Mouse (Mus musculus): ENCODE measurements around the gene Rpl3.

Rpl3 gene

GRCm38 (mm10) chr15:80101503-80101902 is 9.8 kb upstream of the Rpl3 start:
- ChIA-PET CTCF (interaction anchor here in 2 of 4 experiments (0.6 to 4.0 kb wide), 5 partner anchors 11 to 1277 kb away, joined by 3 to 24 read pairs (median 4); partner anchors contain the start of genes Rpl3 (in 1 of the 2) and Syngr1 (in 1 of the 2)), POLR2A (interaction anchor here (0.5 to 33.8 kb wide), 19 partner anchors 3 to 754 kb away, joined by 3 to 1070 read pairs (median 12); partner anchors contain the start of genes Rpl3 (in 3 of the 4), Syngr1 (in 3 of the 4), Atf4 (in 2 of the 4) and Mief1 (in 2 of the 4))

GRCm38 (mm10) chr15:80100871-80101270 is 9.2 kb upstream of the Rpl3 start:
- CTCF ChIA-PET, result interaction anchor here in 2 of 4 experiments (0.6 to 4.0 kb wide), 3 partner anchors 10 to 123 kb away, joined by 3 to 24 read pairs (median 12); partner anchors contain the start of genes Rpl3 (in 1 of the 2) and Syngr1 (in 1 of the 2)
- POLR2A ChIA-PET, result interaction anchor here (0.5 to 33.8 kb wide), 24 partner anchors 2 to 390 kb away, joined by 3 to 1070 read pairs (median 10); partner anchors contain the start of genes Rpl3 (in 3 of the 4), Syngr1 (in 3 of the 4), Atf4 (in 2 of the 4) and Mief1 (in 2 of the 4)

- ChIA-PET POLR2A (interaction anchor here (0.5 to 33.8 kb wide), 36 partner anchors 1 to 410 kb away, joined by 3 to 1070 read pairs (median 4); partner anchors contain the start of genes Rpl3 (in 3 of the 4), Syngr1 (in 3 of the 4), Atf4 (in 2 of the 4) and Tab1 (in 2 of the 4)), CTCF (interaction anchor here in 2 of 4 experiments (0.8 to 4.0 kb wide), 6 partner anchors 9 to 160 kb away, joined by 3 to 24 read pairs (median 6); partner anchors contain the start of genes Rpl3 (in 1 of the 2), Syngr1 (in 1 of the 2) and Tab1 (in 1 of the 2))
Observed at GRCm38 (mm10) chr15:80100196-80100595, 8.5 kb upstream of the Rpl3 start.

- ChIA-PET POLR2A (interaction anchor here (0.6 to 33.8 kb wide), 42 partner anchors 1 to 848 kb away, joined by 3 to 1070 read pairs (median 5); partner anchors contain the start of genes Rpl3 (in 3 of the 4), Syngr1 (in 3 of the 4), Atf4 (in 2 of the 4) and Mief1 (in 2 of the 4)), CTCF (interaction anchor here in 3 of 4 experiments (0.5 to 4.0 kb wide), 12 partner anchors 8 to 645 kb away, joined by 3 to 24 read pairs (median 3); partner anchors contain the start of genes Mief1 (in 1 of the 3), Rpl3 (in 1 of the 3), Syngr1 (in 1 of the 3) and Tab1 (in 1 of the 3))
Observed at GRCm38 (mm10) chr15:80099477-80099876, 7.8 kb upstream of the Rpl3 start.

GRCm38 (mm10) chr15:80098809-80099208 is 7.1 kb upstream of the Rpl3 start:
- ChIA-PET POLR2A (interaction anchor here in 3 of 4 experiments (0.6 to 33.8 kb wide), 30 partner anchors 0 to 408 kb away, joined by 3 to 1070 read pairs (median 6); partner anchors contain the start of genes Rpl3 (in 3 of the 3), Syngr1 (in 3 of the 3), Atf4 (in 2 of the 3) and Mief1 (in 2 of the 3)), CTCF (interaction anchor here (0.5 to 4.0 kb wide), 11 partner anchors 8 to 644 kb away, joined by 3 to 24 read pairs (median 3); partner anchors contain the start of genes Mief1 (in 1 of the 4), Rpl3 (in 1 of the 4) and Syngr1 (in 1 of the 4))

- CTCF ChIA-PET, result interaction anchor here in 2 of 4 experiments (1.2 to 8.4 kb wide), 3 partner anchors 8 to 9 kb away, joined by 3 to 76 read pairs (median 7); no protein-coding TSS in a partner anchor
Observed at GRCm38 (mm10) chr15:80097999-80098461, 6.4 kb upstream of the Rpl3 start.

GRCm38 (mm10) chr15:80096946-80097881 is 5.5 kb upstream of the Rpl3 start:
- CTCF ChIA-PET, result interaction anchor here (0.7 to 8.4 kb wide), 6 partner anchors 9 to 18 kb away, joined by 3 to 76 read pairs (median 5); no protein-coding TSS in a partner anchor
- POLR2A ChIA-PET, result interaction anchor here (0.6 to 33.8 kb wide), 32 partner anchors 8 to 252 kb away, joined by 3 to 1070 read pairs (median 4); partner anchors contain the start of genes Atf4 (in 3 of the 4), Cbx7 (in 1 of the 4) and Mief1 (in 1 of the 4)

More at GRCm38 (mm10) chr15:80097999-80098461, 6.4 kb upstream of the Rpl3 start:
- POLR2A ChIA-PET, result interaction anchor here in 3 of 4 experiments (1.3 to 33.8 kb wide), 17 partner anchors 6 to 251 kb away, joined by 3 to 1070 read pairs (median 17); partner anchors contain the start of genes Atf4 (in 2 of the 3), Rpl3 (in 2 of the 3) and Syngr1 (in 2 of the 3)

GRCm38 (mm10) chr15:80096406-80096805 is 4.7 kb upstream of the Rpl3 start:
- POLR2A ChIA-PET, result interaction anchor here (0.5 to 33.8 kb wide), 32 partner anchors 8 to 348 kb away, joined by 3 to 1070 read pairs (median 4); partner anchors contain the start of genes Atf4 (in 3 of the 4), Cbx7 (in 1 of the 4) and Mief1 (in 1 of the 4)
- CTCF ChIA-PET, result interaction anchor here in 3 of 4 experiments (0.6 to 8.4 kb wide), 6 partner anchors 8 to 19 kb away, joined by 3 to 76 read pairs (median 5); no protein-coding TSS in a partner anchor

GRCm38 (mm10) chr15:80095596-80095995 is 3.9 kb upstream of the Rpl3 start:
- CTCF ChIA-PET, result interaction anchor here in 2 of 4 experiments (0.6 to 8.4 kb wide), 5 partner anchors 11 to 539 kb away, joined by 3 to 76 read pairs (median 4); no protein-coding TSS in a partner anchor
- POLR2A ChIA-PET, result interaction anchor here in 3 of 4 experiments (0.5 to 33.8 kb wide), 27 partner anchors 9 to 1145 kb away, joined by 3 to 1070 read pairs (median 5); partner anchors contain the start of genes Atf4 (in 2 of the 3) and Mief1 (in 2 of the 3)

- ChIA-PET CTCF (interaction anchor here in 1 of 4 experiments (0.6 to 8.4 kb wide), 2 partner anchors 12 to 798 kb away, joined by 3 to 76 read pairs; no protein-coding TSS in a partner anchor), POLR2A (interaction anchor here (0.7 to 33.8 kb wide), 17 partner anchors 11 to 164 kb away, joined by 3 to 1070 read pairs (median 8); partner anchors contain the start of genes Atf4 (in 2 of the 4) and Mief1 (in 1 of the 4))
Observed at GRCm38 (mm10) chr15:80094201-80094600, 2.5 kb upstream of the Rpl3 start.

- ChIA-PET CTCF (interaction anchor here in 1 of 4 experiments (0.8 to 8.4 kb wide), 6 partner anchors 14 to 142 kb away, joined by 3 to 76 read pairs (median 3); partner anchors contain the start of genes Mief1 and Tab1), POLR2A (interaction anchor here (0.7 to 33.8 kb wide), 28 partner anchors 9 to 618 kb away, joined by 3 to 1070 read pairs (median 4); partner anchors contain the start of genes Atf4 (in 2 of the 4), Cbx7 (in 1 of the 4) and Mief1 (in 1 of the 4))
Observed at GRCm38 (mm10) chr15:80092599-80092998, 931 bp upstream of the Rpl3 start.

GRCm38 (mm10) chr15:80092041-80092441 is 373 bp upstream of the Rpl3 start:
- CTCF ChIA-PET, result interaction anchor here in 2 of 4 experiments (0.9 to 8.4 kb wide), 7 partner anchors 9 to 433 kb away, joined by 3 to 76 read pairs (median 4); partner anchors contain the start of genes Cby1 (in 1 of the 2), Fam227a (in 1 of the 2), Mief1 (in 1 of the 2) and Tab1 (in 1 of the 2)
- POLR2A ChIA-PET, result interaction anchor here (0.9 to 33.8 kb wide), 26 partner anchors 8 to 618 kb away, joined by 3 to 1070 read pairs (median 6); partner anchors contain the start of genes Atf4 (in 2 of the 4) and Mief1 (in 1 of the 4)

- ChIA-PET POLR2A (interaction anchor here (0.6 to 33.8 kb wide), 65 partner anchors 9 to 754 kb away, joined by 3 to 1070 read pairs (median 5); partner anchors contain the start of genes Atf4 (in 2 of the 4), Rps19bp1 (in 2 of the 4), Cbx7 (in 1 of the 4) and Josd1 (in 1 of the 4)), CTCF (interaction anchor here (0.6 to 8.4 kb wide), 33 partner anchors 9 to 432 kb away, joined by 3 to 76 read pairs (median 4); partner anchors contain the start of genes Apobec3 (in 1 of the 4), Cby1 (in 1 of the 4), Fam227a (in 1 of the 4) and Mgat3 (in 1 of the 4))
Observed at GRCm38 (mm10) chr15:80090741-80091120, 937 bp downstream of the Rpl3 start.

- CTCF ChIA-PET, result interaction anchor here in 3 of 4 experiments (0.6 to 8.4 kb wide), 23 partner anchors 8 to 431 kb away, joined by 3 to 76 read pairs (median 4); partner anchors contain the start of genes Cby1 (in 1 of the 3), Fam227a (in 1 of the 3), Mgat3 (in 1 of the 3) and Mief1 (in 1 of the 3)
- POLR2A ChIA-PET, result interaction anchor here (0.6 to 33.8 kb wide), 37 partner anchors 9 to 242 kb away, joined by 3 to 1070 read pairs (median 7); partner anchors contain the start of genes Atf4 (in 2 of the 4), Rps19bp1 (in 2 of the 4), Cbx7 (in 1 of the 4) and Mgat3 (in 1 of the 4)
Observed at GRCm38 (mm10) chr15:80090155-80090554, 1.5 kb downstream of the Rpl3 start.

- POLR2A ChIA-PET, result interaction anchor here (0.6 to 33.8 kb wide), 45 partner anchors 8 to 1268 kb away, joined by 3 to 1070 read pairs (median 4); partner anchors contain the start of genes Atf4 (in 2 of the 4), Cbx7 (in 1 of the 4), Gtpbp1 (in 1 of the 4) and Mief1 (in 1 of the 4)
- CTCF ChIA-PET, result interaction anchor here (0.5 to 2.0 kb wide), 38 partner anchors 8 to 889 kb away, joined by 3 to 20 read pairs (median 4); partner anchors contain the start of genes Mief1 (in 1 of the 4), Rps19bp1 (in 1 of the 4) and Sgsm3 (in 1 of the 4)
Observed at GRCm38 (mm10) chr15:80088637-80089036, 3.0 kb downstream of the Rpl3 start.

Measured in embryonic stem cell, embryonic (primary cell).